Mouse (Mus musculus) intestine, embryonic 14.5 days (tissue): ENCODE data around the gene Rpl41. TPM values are rescaled to one million over a fixed set of nuclear protein-coding genes. Genes with fewer than 3 reads are reported as not detected.
A peak's percentile ranks its signal among the peaks of the same experiment; 100 is the strongest.
"Not testable (repeated sequence)": the region's sequence is repeated elsewhere in the genome, so short reads cannot be mapped to it uniquely, and the experiment has no call there.

ENCODE experiments used
- ATAC-seq: fragments of 200-750 bp; cut with Nextera tagmentation; replicated peaks from 2 replicates; pipeline ENCODE4 v1.8.0; 2017; ENCODE audit warnings: low read depth, moderate number of reproducible peaks, moderate TSS enrichment, moderate library complexity; ENCODE audit not compliant: low FRiP score, low TSS enrichment
- DNase-seq: peaks from one replicate; pipeline ENCODE4 v3.0.0-alpha.2; 2018; ENCODE audit warnings: low spot score
- H3K27ac ChIP-seq: fragments of 300-500 bp; sonication (generic); 2 replicates; pipeline ENCODE4 v1.5.1; 2014; ENCODE audit warnings: low read depth, mild to moderate bottlenecking, control low read depth
- H3K27me3 ChIP-seq: fragments of 300-500 bp; sonication (generic); replicated peaks from 2 replicates; pipeline ENCODE4 v1.6.1; 2014; ENCODE audit warnings: low read length, control low read depth; ENCODE audit not compliant: control insufficient read depth, insufficient read depth
- H3K36me3 ChIP-seq: fragments of 300-500 bp; sonication (generic); 2 replicates; pipeline ENCODE4 v1.6.1; 2014; ENCODE audit warnings: low read length, control low read depth; ENCODE audit not compliant: control insufficient read depth, insufficient read depth
- H3K4me1 ChIP-seq: fragments of 300-500 bp; sonication (generic); replicated peaks from 2 replicates; pipeline ENCODE4 v1.6.1; 2014; ENCODE audit warnings: low read length, control low read depth, mixed read lengths; ENCODE audit not compliant: control insufficient read depth, insufficient read depth
- H3K4me2 ChIP-seq: fragments of 300-500 bp; sonication (generic); 2 replicates; pipeline ENCODE4 v1.6.1; 2014; ENCODE audit warnings: low read length
- H3K4me3 ChIP-seq: fragments of 300-500 bp; sonication (generic); 2 replicates; pipeline ENCODE4 v1.5.1; 2014; ENCODE audit warnings: low read depth, low read length, control low read depth, mixed read lengths
- H3K9ac ChIP-seq: fragments of 300-500 bp; sonication (generic); 2 replicates; pipeline ENCODE4 v1.6.1; 2014; ENCODE audit warnings: mild to moderate bottlenecking, low read length
- H3K9me3 ChIP-seq: fragments of 300-500 bp; sonication (generic); 2 replicates; pipeline ENCODE4 v1.6.1; 2016; ENCODE audit warnings: low read length, control low read depth; ENCODE audit not compliant: control insufficient read depth
- WGBS: fragments of 180-500 bp; shearing (Covaris S2); extraction: QIAGEN DNeasy Blood & Tissue Kit; methylation state at CpG from one replicate; pipeline ENCODE4 v1.1.7; 2014; 5-methylcytosine and 5-hydroxymethylcytosine counted together
- polyA plus RNA-seq: library from polyadenylated mRNA; unstranded; fragments of >200 nt; fragmentation: Nextera tagmentation; extraction: Ambion mirVana; gene quantifications from 2 replicates; pipeline ENCODE4 v1.2.1, GENCODE M21; 2014

The Rpl41 gene
- polyA plus RNA-seq, 1 experiment from 2014 or later = 5,210 TPM

DNA sequence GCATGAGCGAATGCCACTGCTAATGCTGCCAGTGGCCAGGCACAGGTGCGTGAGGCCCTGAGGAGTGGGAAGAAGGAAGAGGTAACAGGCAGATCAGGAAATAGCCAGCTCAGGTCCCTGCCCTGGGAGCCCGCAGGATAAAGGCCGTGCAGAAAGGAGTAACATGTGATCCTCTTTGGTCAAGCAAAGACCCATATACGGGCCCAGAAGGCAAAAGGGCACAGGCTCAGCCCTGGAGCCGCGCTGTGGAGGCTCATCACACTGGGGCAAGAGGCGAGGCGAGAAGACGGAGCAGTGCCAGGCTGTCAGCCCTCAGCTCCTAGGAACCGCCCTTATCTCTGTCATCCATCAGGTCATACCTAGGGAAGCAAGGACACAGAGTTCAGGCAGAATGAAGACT, 38.8 kb downstream of the Rpl41 start:
- peaks cover 42% of the 10 kb centered on the region for H3K36me3 ChIP-seq
- no peaks in the 10 kb centered on the region for H3K27me3 ChIP-seq
- H3K4me2 ChIP-seq = no peak overlapping the region
- H3K27ac ChIP-seq = no peak overlapping the region
- ATAC-seq = no peak
- H3K9ac ChIP-seq = no peak overlapping the region
- no peak overlapping the region for H3K4me3 ChIP-seq
- no peak for DNase-seq
- H3K9me3 ChIP-seq = no peaks in the 10 kb centered on the region
- H3K4me1 ChIP-seq = no peaks in the 10 kb centered on the region
- WGBS = 89% methylated on average over 11 of the region's 11 CpGs

DNA sequence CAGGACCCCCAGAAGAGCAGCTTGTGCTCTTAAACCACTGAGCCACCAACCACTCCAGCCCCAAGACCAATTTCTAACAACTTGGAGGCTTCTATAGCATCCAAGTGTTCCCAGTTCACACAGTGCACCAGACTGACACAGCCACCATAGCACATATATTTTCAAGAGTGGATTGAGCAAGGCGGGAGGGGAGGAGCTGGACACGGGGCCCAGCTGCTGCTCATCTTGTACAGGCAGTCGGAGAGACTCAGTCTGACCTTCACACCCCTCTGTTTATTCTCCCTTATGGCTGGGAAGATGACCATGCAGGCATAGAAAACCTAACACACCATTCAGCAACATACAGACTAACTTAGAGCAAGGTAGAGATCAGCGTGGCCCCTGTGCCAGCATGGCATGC, 39.3 kb downstream of the Rpl41 start:
- Histone ChIP-seq H3K27ac (no peak overlapping the region), H3K4me1 (no peaks in the 10 kb centered on the region)
- WGBS = 59% methylated on average over 4 of the region's 4 CpGs

DNA sequence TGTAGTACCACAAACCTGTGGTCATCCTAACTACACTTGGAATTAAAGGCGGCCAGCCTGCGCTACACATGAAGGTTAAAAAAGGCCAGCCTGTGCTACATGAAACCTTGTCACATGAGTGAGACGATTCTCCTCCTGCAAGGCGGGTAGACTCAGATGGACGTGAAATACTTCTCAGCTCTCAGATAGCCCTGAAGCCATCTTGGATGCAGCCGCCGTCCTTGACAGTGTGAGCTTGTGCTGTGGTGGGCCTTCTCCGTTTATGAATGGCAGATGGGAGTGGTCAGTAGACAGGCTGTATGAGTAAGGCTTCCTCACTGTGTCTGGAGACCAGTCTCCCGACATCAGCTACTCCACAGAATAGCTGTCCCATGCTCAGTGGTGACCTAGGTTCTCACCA, 39.9 kb downstream of the Rpl41 start:
- ATAC-seq (no peak), DNase-seq (no peak)
- no peaks in the 10 kb centered on the region for H3K27me3 ChIP-seq
- no peak overlapping the region for H3K4me3 ChIP-seq
- H3K36me3 ChIP-seq = peaks cover 33% of the 10 kb centered on the region
- no peak overlapping the region for H3K9ac ChIP-seq
- H3K27ac ChIP-seq = no peak overlapping the region
- no peak overlapping the region for H3K4me2 ChIP-seq
- no peaks in the 10 kb centered on the region for H3K9me3 ChIP-seq
- no peaks in the 10 kb centered on the region for H3K4me1 ChIP-seq
- 86% methylated on average over 9 of the region's 9 CpGs for WGBS

More for the DNA sequence above, 39.3 kb downstream of the Rpl41 start:
- Histone ChIP-seq H3K36me3 (peaks cover 37% of the 10 kb centered on the region), H3K4me2 (no peak overlapping the region), H3K27me3 (no peaks in the 10 kb centered on the region), H3K9me3 (no peaks in the 10 kb centered on the region), H3K9ac (no peak overlapping the region), H3K4me3 (no peak overlapping the region)
- ATAC-seq = no peak
- no peak for DNase-seq

DNA sequence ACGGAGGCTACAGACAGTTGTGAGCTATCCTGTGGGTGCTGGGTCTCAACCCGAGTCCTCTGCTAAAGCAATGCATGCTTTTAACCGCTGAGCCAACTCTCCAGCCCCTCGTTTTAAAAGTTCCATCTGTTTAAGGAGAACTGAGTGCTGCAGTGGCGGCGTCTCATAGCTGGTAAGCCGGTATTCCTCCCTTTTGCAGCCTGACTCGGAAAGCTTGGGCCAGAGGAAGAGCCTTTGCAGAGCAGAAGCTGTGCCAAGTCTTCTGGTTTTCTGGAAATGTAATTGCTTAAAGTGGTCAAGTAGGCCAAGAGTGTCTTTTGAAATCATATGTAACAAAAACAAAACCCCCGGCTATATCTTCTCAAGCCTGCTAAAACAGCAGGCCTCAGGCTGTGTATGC, 40.8 kb downstream of the Rpl41 start:
- Histone ChIP-seq H3K9ac (no peak overlapping the region), H3K9me3 (no peaks in the 10 kb centered on the region), H3K4me2 (no peak overlapping the region), H3K4me1 (no peaks in the 10 kb centered on the region), H3K36me3 (peaks cover 24% of the 10 kb centered on the region), H3K4me3 (no peak overlapping the region), H3K27me3 (no peaks in the 10 kb centered on the region), H3K27ac (peak overlapping the region; percentile 16; the same call in 1 of the 2 replicates)
- DNase-seq (no peak), ATAC-seq (no peak)
- WGBS = 57% methylated on average over 9 of the region's 9 CpGs

DNA sequence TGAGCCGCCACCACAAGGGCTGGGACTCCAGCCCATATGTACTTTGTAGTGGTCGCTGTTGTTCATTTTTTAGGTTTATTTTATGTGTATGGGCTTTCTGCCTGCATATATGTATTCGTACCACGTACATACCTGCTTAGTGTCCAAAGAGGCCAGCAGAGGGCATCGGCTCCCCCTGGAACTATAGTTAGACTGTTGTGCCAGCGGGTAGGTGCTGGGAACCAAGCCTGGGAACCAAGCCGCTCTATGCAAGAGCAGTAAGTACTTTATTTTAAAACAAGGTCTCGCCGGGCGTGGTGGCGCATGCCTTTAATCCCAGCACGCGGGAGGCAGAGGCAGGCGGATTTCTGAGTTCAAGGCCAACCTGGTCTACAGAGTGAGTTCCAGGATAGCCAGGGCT, 43.1 kb downstream of the Rpl41 start:
- ATAC-seq (no peak), DNase-seq (no peak)
- Histone ChIP-seq H3K9ac (no peak overlapping the region), H3K4me3 (no peak overlapping the region), H3K27me3 (no peaks in the 10 kb centered on the region), H3K9me3 (no peaks in the 10 kb centered on the region), H3K36me3 (peaks cover 11% of the 10 kb centered on the region), H3K4me2 (no peak overlapping the region), H3K4me1 (peaks cover 5% of the 10 kb centered on the region; the same call in 1 of the 2 replicates), H3K27ac (no peak overlapping the region)
- WGBS = 97% methylated on average over 14 of the region's 14 CpGs

DNA sequence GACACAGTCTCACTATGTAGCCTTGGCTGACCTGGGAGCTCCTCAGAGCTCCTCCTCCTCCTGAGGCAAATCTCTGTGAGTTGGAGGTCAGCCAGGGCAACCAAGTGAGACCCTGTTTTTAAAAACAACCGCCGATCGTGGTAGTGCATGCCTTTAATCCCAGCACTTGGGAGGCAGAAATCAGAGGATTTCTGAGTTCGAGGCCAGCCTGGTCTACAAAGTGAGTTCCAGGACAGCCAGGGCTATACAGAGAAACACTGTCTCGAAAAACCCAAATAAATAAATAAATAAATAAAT, 43.8 kb downstream of the Rpl41 start:
- H3K4me3 ChIP-seq, H3K4me2 ChIP-seq, H3K9me3 ChIP-seq, H3K27ac ChIP-seq, DNase-seq, ATAC-seq, H3K9ac ChIP-seq, H3K4me1 ChIP-seq, H3K27me3 ChIP-seq: not testable (repeated sequence)
- 80% methylated on average over 5 of the region's 5 CpGs for WGBS
- peaks cover 11% of the 10 kb centered on the region for H3K36me3 ChIP-seq

DNA sequence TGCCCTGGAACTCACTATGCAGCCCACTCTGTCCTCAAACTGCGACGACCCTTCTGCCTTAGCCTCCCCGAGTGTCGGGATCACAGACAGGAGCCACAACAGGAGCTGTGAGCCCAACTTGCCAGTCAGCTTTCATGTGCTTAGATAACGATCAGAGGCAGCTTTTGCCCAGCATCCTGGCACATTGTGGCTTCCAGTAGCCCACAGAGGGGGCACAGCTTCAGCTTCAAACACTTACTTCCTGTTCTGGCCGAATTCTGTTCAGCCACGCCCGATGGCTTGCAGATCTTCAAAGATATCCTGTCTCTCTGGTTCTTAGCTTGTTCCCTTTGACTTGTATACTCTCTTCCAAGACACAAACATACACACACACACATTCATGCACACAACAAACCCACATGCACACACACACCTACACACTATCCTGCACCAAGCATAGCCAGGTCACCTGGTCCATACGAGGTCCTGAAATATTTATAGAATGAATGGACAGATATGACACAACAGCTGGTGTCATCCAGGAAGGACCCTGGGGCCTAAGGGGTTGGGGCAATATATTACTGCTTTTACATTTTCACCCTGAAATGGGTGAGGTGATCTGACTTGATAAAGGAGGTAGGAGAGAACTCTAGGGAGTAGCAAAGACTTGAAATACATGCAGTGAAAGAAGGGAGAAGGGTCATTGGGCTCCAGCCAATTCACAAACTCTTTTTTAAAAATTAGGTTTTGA, 44.3 kb downstream of the Rpl41 start:
- Histone ChIP-seq H3K9me3 (no peaks in the 10 kb centered on the region), H3K4me3 (no peak overlapping the region), H3K4me2 (no peak overlapping the region), H3K4me1 (peaks cover 5% of the 10 kb centered on the region; the same call in 1 of the 2 replicates), H3K36me3 (peaks cover 6% of the 10 kb centered on the region), H3K9ac (no peak overlapping the region), H3K27ac (no peak overlapping the region), H3K27me3 (no peaks in the 10 kb centered on the region)
- 70% methylated on average over 9 of the region's 9 CpGs for WGBS
- no peak for ATAC-seq
- DNase-seq = no peak

DNA sequence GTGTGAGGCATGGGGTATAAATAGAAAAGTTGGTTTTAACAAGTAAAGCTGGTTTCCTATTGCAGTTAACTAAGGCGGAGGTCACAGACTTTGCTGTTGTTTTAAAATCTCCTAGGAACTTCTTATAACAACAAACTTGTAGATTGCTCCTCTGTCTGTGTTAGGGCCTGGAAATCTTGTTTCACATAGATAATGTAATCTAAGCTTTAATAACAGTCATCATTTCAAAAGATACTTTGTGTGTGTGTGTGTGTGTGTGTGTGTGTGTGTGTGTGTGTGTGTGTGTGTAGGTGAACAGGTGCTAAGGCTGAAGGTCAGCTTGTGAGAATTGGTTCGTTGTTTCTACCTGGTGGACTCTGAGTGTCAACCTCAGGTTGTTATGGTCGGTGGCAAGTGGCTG, 45.1 kb downstream of the Rpl41 start:
- no peak overlapping the region for H3K27ac ChIP-seq
- H3K4me1 ChIP-seq = peaks cover 5% of the 10 kb centered on the region
- H3K9me3 ChIP-seq = no peaks in the 10 kb centered on the region
- H3K27me3 ChIP-seq = no peaks in the 10 kb centered on the region
- H3K9ac ChIP-seq = no peak overlapping the region
- WGBS = 86% methylated on average over 3 of the region's 3 CpGs
- no peak overlapping the region for H3K4me3 ChIP-seq
- DNase-seq = no peak
- no peak overlapping the region for H3K4me2 ChIP-seq
- ATAC-seq = no peak
- no peaks in the 10 kb centered on the region for H3K36me3 ChIP-seq

DNA sequence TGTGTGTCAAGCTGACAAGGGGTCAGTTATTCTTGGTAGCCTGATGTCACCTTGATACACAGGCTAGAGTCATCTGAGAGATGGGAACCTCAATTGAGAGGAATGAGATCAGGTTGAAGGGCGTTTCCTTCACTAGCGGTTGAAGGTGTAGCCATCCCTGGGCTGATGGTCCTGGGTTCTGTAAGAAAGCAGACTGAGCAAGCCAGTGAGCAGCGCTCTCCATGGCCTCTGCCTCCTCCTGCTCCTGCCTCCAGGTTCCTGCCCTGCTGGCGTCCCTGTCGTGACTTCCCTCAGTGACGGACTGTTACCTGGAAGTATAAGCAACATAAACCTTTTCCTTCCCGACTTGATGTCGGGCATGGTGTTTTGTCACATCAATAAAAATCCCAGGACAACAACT, 45.6 kb downstream of the Rpl41 start:
- Histone ChIP-seq H3K27me3 (no peaks in the 10 kb centered on the region), H3K27ac (no peak overlapping the region), H3K9me3 (no peaks in the 10 kb centered on the region), H3K36me3 (no peaks in the 10 kb centered on the region), H3K4me1 (peaks cover 5% of the 10 kb centered on the region), H3K9ac (no peak overlapping the region), H3K4me3 (no peak overlapping the region), H3K4me2 (no peak overlapping the region)
- ATAC-seq = no peak
- 80% methylated on average over 8 of the region's 8 CpGs for WGBS
- DNase-seq = no peak
